Mouse (Mus musculus): Measurements from ENCODE around the gene Mmrn2. TPM values are rescaled to one million over a fixed set of nuclear protein-coding genes. Genes with fewer than 3 reads are reported as not detected.

Gene Mmrn2
- 28.8 and 31.7 TPM in 2 replicates for polyA plus RNA-seq (2014; fragmentation: Nextera tagmentation; extraction: Ambion mirVana)

DNA sequence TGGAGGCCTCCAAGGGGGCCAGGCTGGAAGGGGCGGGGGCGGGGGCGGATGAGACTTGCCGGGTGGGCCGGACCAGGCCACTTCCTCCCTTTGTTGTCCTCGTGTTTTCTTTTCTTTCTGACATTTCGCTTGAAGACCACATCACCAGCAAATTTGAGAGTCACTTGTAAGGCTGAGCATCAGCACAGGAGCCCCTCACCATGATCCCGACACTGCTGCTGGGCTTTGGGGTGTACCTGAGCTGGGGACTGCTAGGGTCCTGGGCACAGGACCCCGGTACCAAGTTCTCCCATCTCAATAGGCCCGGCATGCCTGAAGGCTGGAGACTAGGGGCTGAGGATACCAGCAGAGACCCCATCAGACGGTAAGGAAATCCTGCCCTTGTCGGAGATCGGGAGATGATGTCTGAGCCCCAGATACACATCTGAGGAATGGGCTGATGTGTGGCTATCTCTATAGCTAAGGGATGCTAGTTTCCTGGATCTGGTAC lies at the start of gene Mmrn2:
Gene Mmrn2 (plus strand): TSS at position 51 of the 490 bp plus-strand sequence.
- 70% methylated on average over 13 of the region's 13 CpGs for WGBS
- peak within 1 kb of the TSS; percentile 64 for H3K9ac ChIP-seq (ENCODE audit: low read length)
- H3K9me3 ChIP-seq (ENCODE audit: control insufficient read depth, low read length) = no peaks in the 10 kb centered on the region
- no peak for ATAC-seq (ENCODE audit: insufficient number of reproducible peaks, insufficient read depth, low FRiP score, low read depth)
- H3K36me3 ChIP-seq (ENCODE audit: control insufficient read depth, insufficient read depth, low read length) = no peaks in the 10 kb centered on the region
- H3K4me2 ChIP-seq (ENCODE audit: low read length) = peak within 1 kb of the TSS; percentile 42
- H3K27me3 ChIP-seq (ENCODE audit: control insufficient read depth, insufficient read depth, low read length) = no peaks in the 10 kb centered on the region
- H3K4me1 ChIP-seq (ENCODE audit: control insufficient read depth in 2 of 2, insufficient read depth in 2 of 2, low read length in 2 of 2) = peaks cover 20 to 28% of the 10 kb centered on the region in 2 experiments
- H3K27ac ChIP-seq (replicated peaks in 1 of 2; ENCODE audit: control insufficient read depth in 1 of 2, insufficient read depth in 1 of 2, low read depth in 2 of 2, low read length in 2 of 2) = peak within 1 kb of the TSS; percentile 28 to 66
- H3K4me3 ChIP-seq (ENCODE audit: control insufficient read depth in 1 of 2, insufficient read depth in 1 of 2, low read depth in 1 of 2, low read length in 2 of 2) = peak within 1 kb of the TSS; percentile 37 to 45

DNA sequence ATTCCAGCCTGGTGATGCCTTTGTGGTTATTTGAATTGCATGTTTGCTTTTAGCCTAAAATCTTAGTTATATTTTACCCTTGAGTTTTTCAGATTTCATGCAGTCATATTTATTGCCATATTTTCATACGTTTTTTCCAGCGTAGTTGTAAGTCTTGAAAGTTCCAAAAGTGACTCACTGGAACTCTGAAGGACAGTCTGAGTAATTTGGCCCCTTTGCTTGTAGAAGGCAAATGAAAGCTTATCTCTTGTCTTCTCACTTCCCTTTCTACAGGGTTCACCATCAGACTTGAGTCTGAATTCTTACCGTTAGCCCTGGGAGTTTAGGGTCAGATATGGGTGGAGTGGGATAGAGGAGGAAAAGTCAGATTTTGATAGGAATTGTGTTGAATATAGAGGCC lies 48.7 kb upstream of the Mmrn2 start:
- no peaks in the 10 kb centered on the region for H3K27me3 ChIP-seq (ENCODE audit: control insufficient read depth, insufficient read depth, low read length)
- ATAC-seq (ENCODE audit: insufficient number of reproducible peaks, insufficient read depth, low FRiP score, low read depth) = no peak
- H3K27ac ChIP-seq (replicated peaks in 1 of 2; ENCODE audit: control insufficient read depth in 1 of 2, insufficient read depth in 1 of 2, low read depth in 2 of 2, low read length in 2 of 2) = no peak overlapping the region
- peaks cover 77% of the 10 kb centered on the region for H3K36me3 ChIP-seq (ENCODE audit: control insufficient read depth, insufficient read depth, low read length)
- H3K4me2 ChIP-seq (ENCODE audit: low read length) = no peak overlapping the region
- H3K9me3 ChIP-seq (ENCODE audit: control insufficient read depth, low read length) = no peaks in the 10 kb centered on the region
- H3K4me1 ChIP-seq (ENCODE audit: control insufficient read depth in 2 of 2, insufficient read depth in 2 of 2, low read length in 2 of 2) = no peaks in the 10 kb centered on the region
- WGBS = 76% methylated on average over 3 of the region's 3 CpGs
- H3K9ac ChIP-seq (ENCODE audit: low read length) = no peak overlapping the region
- no peak overlapping the region for H3K4me3 ChIP-seq (ENCODE audit: control insufficient read depth in 1 of 2, insufficient read depth in 1 of 2, low read depth in 1 of 2, low read length in 2 of 2)

DNA sequence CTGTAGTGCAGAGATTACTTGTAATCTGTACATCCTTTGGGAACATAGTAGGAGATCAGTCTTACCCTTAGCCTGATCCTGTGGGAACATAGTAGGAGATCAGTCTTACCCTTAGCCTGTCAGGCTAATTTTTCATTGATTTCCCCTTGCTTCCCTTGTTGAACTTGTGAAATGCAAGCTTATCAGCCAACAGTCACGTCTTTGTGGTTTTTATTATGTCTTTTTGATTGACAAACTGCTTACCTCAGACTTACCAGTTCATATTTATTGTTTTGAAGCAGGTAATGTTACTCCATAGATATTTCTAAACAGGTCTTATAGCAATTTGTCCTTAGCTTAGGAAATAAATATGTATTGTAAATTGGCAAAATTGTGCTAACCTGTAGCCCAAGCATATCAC lies 47.6 kb upstream of the Mmrn2 start:
- WGBS = 84% methylated on average over 1 of the region's 1 CpGs
- peaks cover 82% of the 10 kb centered on the region for H3K36me3 ChIP-seq (ENCODE audit: control insufficient read depth, insufficient read depth, low read length)

DNA sequence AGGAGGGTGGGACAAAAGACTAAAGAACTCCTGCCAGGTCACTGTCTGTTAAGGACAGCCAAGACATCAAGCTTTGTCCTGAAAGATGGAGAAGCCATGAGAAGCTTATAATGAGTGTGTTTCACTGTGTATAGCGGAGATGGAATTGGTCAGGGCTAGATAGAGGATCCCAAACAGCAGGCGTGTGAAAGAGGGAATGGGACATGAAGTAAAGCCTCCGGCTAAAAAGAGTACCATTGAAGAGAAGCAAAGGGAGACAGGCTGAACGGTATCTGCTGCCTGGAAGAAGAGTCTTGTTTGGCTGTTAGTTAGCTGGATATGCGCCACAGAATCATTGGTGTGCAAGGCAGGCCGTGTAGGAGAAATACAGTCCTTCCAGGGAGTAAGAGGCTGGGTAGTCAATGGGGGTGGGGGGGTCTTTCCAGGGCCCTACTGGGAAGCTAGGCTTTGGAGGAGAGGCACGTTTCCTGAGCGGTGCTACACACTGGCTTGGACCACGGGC lies 44.6 kb upstream of the Mmrn2 start:
- H3K27me3 ChIP-seq (ENCODE audit: control insufficient read depth, insufficient read depth, low read length) = no peaks in the 10 kb centered on the region
- no peak for ATAC-seq (ENCODE audit: insufficient number of reproducible peaks, insufficient read depth, low FRiP score, low read depth)
- no peak overlapping the region for H3K4me3 ChIP-seq (ENCODE audit: control insufficient read depth in 1 of 2, insufficient read depth in 1 of 2, low read depth in 1 of 2, low read length in 2 of 2)
- H3K9me3 ChIP-seq (ENCODE audit: control insufficient read depth, low read length) = no peaks in the 10 kb centered on the region
- no peak overlapping the region for H3K27ac ChIP-seq (replicated peaks in 1 of 2; ENCODE audit: control insufficient read depth in 1 of 2, insufficient read depth in 1 of 2, low read depth in 2 of 2, low read length in 2 of 2)
- H3K9ac ChIP-seq (ENCODE audit: low read length) = no peak overlapping the region
- H3K36me3 ChIP-seq (ENCODE audit: control insufficient read depth, insufficient read depth, low read length) = peaks cover 83% of the 10 kb centered on the region
- 89% methylated on average over 9 of the region's 9 CpGs for WGBS
- H3K4me2 ChIP-seq (ENCODE audit: low read length) = no peak overlapping the region
- H3K4me1 ChIP-seq (ENCODE audit: control insufficient read depth in 2 of 2, insufficient read depth in 2 of 2, low read length in 2 of 2) = no peaks in the 10 kb centered on the region

More for the DNA sequence above, 47.6 kb upstream of the Mmrn2 start:
- Histone ChIP-seq H3K4me2 (ENCODE audit: low read length) (no peak overlapping the region), H3K4me1 (ENCODE audit: control insufficient read depth in 2 of 2, insufficient read depth in 2 of 2, low read length in 2 of 2) (no peaks in the 10 kb centered on the region), H3K27ac (replicated peaks in 1 of 2; ENCODE audit: control insufficient read depth in 1 of 2, insufficient read depth in 1 of 2, low read depth in 2 of 2, low read length in 2 of 2) (no peak overlapping the region), H3K9me3 (ENCODE audit: control insufficient read depth, low read length) (no peaks in the 10 kb centered on the region), H3K4me3 (ENCODE audit: control insufficient read depth in 1 of 2, insufficient read depth in 1 of 2, low read depth in 1 of 2, low read length in 2 of 2) (no peak overlapping the region), H3K9ac (ENCODE audit: low read length) (no peak overlapping the region), H3K27me3 (ENCODE audit: control insufficient read depth, insufficient read depth, low read length) (no peaks in the 10 kb centered on the region)
- no peak for ATAC-seq (ENCODE audit: insufficient number of reproducible peaks, insufficient read depth, low FRiP score, low read depth)

DNA sequence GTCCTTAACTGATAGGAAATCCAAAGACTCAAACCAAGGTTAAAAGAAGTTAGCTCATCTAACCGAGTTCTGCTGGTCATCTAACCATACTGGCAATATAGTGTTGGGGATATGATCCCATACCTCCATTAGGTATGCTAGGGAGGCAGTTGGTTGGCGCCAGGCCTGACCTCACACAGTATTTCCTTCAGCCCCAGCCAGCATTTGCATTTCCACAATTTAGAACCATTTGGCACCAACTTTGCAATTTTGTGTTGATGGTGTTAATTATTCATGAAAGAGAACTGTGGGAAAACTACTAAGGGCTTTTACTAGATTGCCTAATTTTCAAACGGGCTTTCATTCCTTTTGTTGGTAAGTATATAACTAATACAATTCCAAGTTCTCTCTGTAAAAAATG lies 43.4 kb upstream of the Mmrn2 start:
- no peak overlapping the region for H3K4me2 ChIP-seq (ENCODE audit: low read length)
- no peak overlapping the region for H3K27ac ChIP-seq (replicated peaks in 1 of 2; ENCODE audit: control insufficient read depth in 1 of 2, insufficient read depth in 1 of 2, low read depth in 2 of 2, low read length in 2 of 2)
- H3K4me1 ChIP-seq (ENCODE audit: control insufficient read depth in 2 of 2, insufficient read depth in 2 of 2, low read length in 2 of 2) = no peaks in the 10 kb centered on the region
- peaks cover 87% of the 10 kb centered on the region for H3K36me3 ChIP-seq (ENCODE audit: control insufficient read depth, insufficient read depth, low read length)
- no peaks in the 10 kb centered on the region for H3K27me3 ChIP-seq (ENCODE audit: control insufficient read depth, insufficient read depth, low read length)
- H3K9me3 ChIP-seq (ENCODE audit: control insufficient read depth, low read length) = no peaks in the 10 kb centered on the region
- no peak overlapping the region for H3K4me3 ChIP-seq (ENCODE audit: control insufficient read depth in 1 of 2, insufficient read depth in 1 of 2, low read depth in 1 of 2, low read length in 2 of 2)
- H3K9ac ChIP-seq (ENCODE audit: low read length) = no peak overlapping the region
- WGBS = 92% methylated on average over 3 of the region's 3 CpGs
- ATAC-seq (ENCODE audit: insufficient number of reproducible peaks, insufficient read depth, low FRiP score, low read depth) = no peak

DNA sequence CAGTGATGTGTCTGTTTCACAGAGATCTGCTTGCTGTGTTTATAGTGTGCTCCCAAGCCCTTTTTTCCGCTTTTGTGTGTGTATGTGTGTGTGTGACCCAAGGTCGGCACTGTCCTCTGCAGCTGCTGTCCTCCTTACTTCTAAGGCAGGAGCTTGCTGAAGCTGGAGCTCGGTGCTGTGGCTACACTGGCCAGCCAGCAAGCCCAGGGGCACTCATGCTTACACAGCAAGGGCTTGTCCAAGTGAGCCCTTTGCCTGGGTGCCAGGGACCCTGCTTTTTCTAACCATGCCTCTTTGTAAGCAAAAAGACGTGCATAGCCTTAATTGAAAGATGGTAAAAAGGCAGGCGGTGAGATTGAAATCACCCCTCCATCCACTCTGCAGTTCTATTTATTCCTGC lies 42.8 kb upstream of the Mmrn2 start:
- H3K27me3 ChIP-seq (ENCODE audit: control insufficient read depth, insufficient read depth, low read length) = no peaks in the 10 kb centered on the region
- 92% methylated on average over 5 of the region's 5 CpGs for WGBS
- H3K36me3 ChIP-seq (ENCODE audit: control insufficient read depth, insufficient read depth, low read length) = peaks cover 88% of the 10 kb centered on the region

DNA sequence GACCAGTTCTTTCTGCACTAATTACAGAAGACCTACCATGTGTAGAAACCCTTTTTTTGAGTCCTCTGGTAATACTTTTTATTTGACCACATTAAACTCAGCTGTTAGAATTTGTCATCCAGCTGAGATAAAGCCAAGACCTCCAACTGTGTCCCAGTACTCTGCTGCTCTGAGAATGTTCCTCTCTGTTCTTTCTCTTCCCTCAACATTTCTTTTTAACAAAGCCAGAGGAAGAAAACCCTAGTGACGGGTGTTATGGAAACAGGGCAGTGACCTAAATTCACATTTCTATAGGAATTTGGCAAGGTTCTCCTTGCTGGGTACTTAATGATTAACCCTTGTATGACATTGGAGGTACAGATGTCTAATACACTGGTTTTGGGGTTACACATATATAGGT lies 35.8 kb upstream of the Mmrn2 start:
- ATAC-seq (ENCODE audit: insufficient number of reproducible peaks, insufficient read depth, low FRiP score, low read depth) = no peak
- no peaks in the 10 kb centered on the region for H3K27me3 ChIP-seq (ENCODE audit: control insufficient read depth, insufficient read depth, low read length)
- H3K9me3 ChIP-seq (ENCODE audit: control insufficient read depth, low read length) = no peaks in the 10 kb centered on the region
- H3K4me3 ChIP-seq (ENCODE audit: control insufficient read depth in 1 of 2, insufficient read depth in 1 of 2, low read depth in 1 of 2, low read length in 2 of 2) = no peak overlapping the region
- 79% methylated on average over 1 of the region's 1 CpGs for WGBS
- no peaks in the 10 kb centered on the region for H3K4me1 ChIP-seq (ENCODE audit: control insufficient read depth in 2 of 2, insufficient read depth in 2 of 2, low read length in 2 of 2)
- no peak overlapping the region for H3K9ac ChIP-seq (ENCODE audit: low read length)
- no peak overlapping the region for H3K27ac ChIP-seq (replicated peaks in 1 of 2; ENCODE audit: control insufficient read depth in 1 of 2, insufficient read depth in 1 of 2, low read depth in 2 of 2, low read length in 2 of 2)
- peaks cover 96% of the 10 kb centered on the region for H3K36me3 ChIP-seq (ENCODE audit: control insufficient read depth, insufficient read depth, low read length)
- no peak overlapping the region for H3K4me2 ChIP-seq (ENCODE audit: low read length)

More for the DNA sequence above, 42.8 kb upstream of the Mmrn2 start:
- H3K9ac ChIP-seq (ENCODE audit: low read length) = no peak overlapping the region
- no peak for ATAC-seq (ENCODE audit: insufficient number of reproducible peaks, insufficient read depth, low FRiP score, low read depth)
- no peak overlapping the region for H3K4me2 ChIP-seq (ENCODE audit: low read length)
- H3K9me3 ChIP-seq (ENCODE audit: control insufficient read depth, low read length) = no peaks in the 10 kb centered on the region
- H3K27ac ChIP-seq (replicated peaks in 1 of 2; ENCODE audit: control insufficient read depth in 1 of 2, insufficient read depth in 1 of 2, low read depth in 2 of 2, low read length in 2 of 2) = no peak overlapping the region
- H3K4me1 ChIP-seq (ENCODE audit: control insufficient read depth in 2 of 2, insufficient read depth in 2 of 2, low read length in 2 of 2) = no peaks in the 10 kb centered on the region
- no peak overlapping the region for H3K4me3 ChIP-seq (ENCODE audit: control insufficient read depth in 1 of 2, insufficient read depth in 1 of 2, low read depth in 1 of 2, low read length in 2 of 2)

DNA sequence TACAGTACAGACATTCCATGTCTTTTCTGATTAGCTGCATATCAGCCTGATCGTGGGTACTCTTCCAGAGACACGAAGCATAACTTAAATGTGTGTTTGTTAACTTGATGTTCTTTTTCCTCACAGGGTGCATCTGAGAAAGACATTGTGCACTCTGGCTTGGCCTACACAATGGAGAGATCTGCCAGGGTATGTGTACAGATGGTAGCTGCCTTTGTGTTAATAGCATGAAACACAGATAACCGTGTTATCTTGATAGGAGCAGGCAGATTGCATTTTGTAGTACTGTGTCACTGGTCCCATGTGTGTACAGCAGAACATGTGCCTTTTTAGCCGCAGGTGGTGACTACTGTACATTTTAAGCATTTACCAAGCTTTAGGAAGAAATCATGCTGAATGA lies 33.3 kb upstream of the Mmrn2 start:
- H3K9ac ChIP-seq (ENCODE audit: low read length) = no peak overlapping the region
- no peak for ATAC-seq (ENCODE audit: insufficient number of reproducible peaks, insufficient read depth, low FRiP score, low read depth)

More for the DNA sequence above, 33.3 kb upstream of the Mmrn2 start:
- no peaks in the 10 kb centered on the region for H3K4me1 ChIP-seq (ENCODE audit: control insufficient read depth in 2 of 2, insufficient read depth in 2 of 2, low read length in 2 of 2)
- H3K27me3 ChIP-seq (ENCODE audit: control insufficient read depth, insufficient read depth, low read length) = no peaks in the 10 kb centered on the region
- no peak overlapping the region for H3K4me3 ChIP-seq (ENCODE audit: control insufficient read depth in 1 of 2, insufficient read depth in 1 of 2, low read depth in 1 of 2, low read length in 2 of 2)
- peaks cover 75% of the 10 kb centered on the region for H3K36me3 ChIP-seq (ENCODE audit: control insufficient read depth, insufficient read depth, low read length)
- 84% methylated on average over 4 of the region's 4 CpGs for WGBS
- no peak overlapping the region for H3K4me2 ChIP-seq (ENCODE audit: low read length)
- H3K27ac ChIP-seq (replicated peaks in 1 of 2; ENCODE audit: control insufficient read depth in 1 of 2, insufficient read depth in 1 of 2, low read depth in 2 of 2, low read length in 2 of 2) = no peak overlapping the region
- no peaks in the 10 kb centered on the region for H3K9me3 ChIP-seq (ENCODE audit: control insufficient read depth, low read length)

All from heart, embryonic 14.5 days (tissue).